Mouse (Mus musculus) brain, embryonic 14.5 days (tissue): ENCODE data around the gene Tmem156. TPM values are rescaled to one million over a fixed set of nuclear protein-coding genes. Genes with fewer than 3 reads are reported as not detected.

Source experiments
- DNase-seq: peaks from one replicate; pipeline ENCODE4 v3.0.0-alpha.2; 2011; ENCODE audit warnings: low read depth
- CTCF ChIP-seq: fragments of 200-500 bp; IDR thresholded peaks from 2 replicates; pipeline ENCODE4 v1.5.1; 2012; ENCODE audit warnings: inconsistent platforms, mild to moderate bottlenecking, moderate library complexity, borderline replicate concordance; ENCODE audit not compliant: insufficient read depth, insufficient read length; ENCODE audit errors: extremely low read depth
- POLR2A ChIP-seq: fragments of 200-500 bp; IDR thresholded peaks from 2 replicates; pipeline ENCODE4 v1.6.1; 2012; ENCODE audit warnings: mild to moderate bottlenecking, inconsistent platforms, borderline replicate concordance; ENCODE audit not compliant: poor library complexity, insufficient read depth, insufficient read length, severe bottlenecking; ENCODE audit errors: extremely low read depth
- polyA plus RNA-seq: library from polyadenylated mRNA; depleted of rRNA; stranded (reverse); fragments of >200 nt; gene quantifications from 2 replicates; pipeline ENCODE4 v1.2.3, GENCODE M21; 2012

The Tmem156 gene
- polyA plus RNA-seq, 1 experiment: 0.11 TPM

DNA sequence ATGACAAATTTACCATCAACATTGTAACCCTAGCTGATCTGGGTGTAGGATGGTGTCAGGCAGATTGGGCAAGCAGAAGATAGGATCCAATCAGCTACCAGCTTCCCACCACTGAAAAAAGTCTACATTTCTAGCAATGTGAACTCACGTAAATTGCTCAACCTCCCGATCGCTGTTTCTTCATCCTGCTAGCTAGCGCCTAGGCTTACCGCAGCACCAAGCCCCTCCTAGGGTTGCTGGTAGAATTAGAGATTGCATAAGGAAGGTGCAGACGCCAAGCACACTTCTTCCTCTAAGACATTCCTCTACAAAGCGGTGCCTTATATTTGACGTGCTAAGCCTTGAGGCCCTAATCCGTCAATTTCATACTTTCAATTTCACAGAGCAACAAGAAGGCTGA is 53.6 kb downstream of the Tmem156 start:
- peak; percentile 60 for DNase-seq
- no peak for TF ChIP-seq POLR2A
- no peak for TF ChIP-seq CTCF

DNA sequence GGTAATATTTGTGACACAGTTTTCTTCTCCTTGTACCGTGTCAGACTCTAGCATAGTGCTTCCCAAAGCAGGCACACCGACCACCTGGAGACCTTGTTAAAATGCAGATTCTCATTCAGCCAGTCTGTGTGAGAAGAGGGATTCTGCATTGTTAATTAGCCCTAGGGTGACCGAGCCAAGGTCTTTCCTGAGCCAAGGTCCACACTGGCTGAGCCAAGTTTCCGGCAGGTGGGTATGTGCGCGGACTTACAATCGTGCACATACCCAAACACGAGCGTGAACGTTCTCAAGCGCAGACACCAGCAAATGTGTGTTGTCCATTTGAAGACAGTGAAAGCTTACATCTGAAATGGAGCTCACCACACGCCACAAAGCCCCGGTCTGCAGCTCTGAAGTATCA is 55.3 kb downstream of the Tmem156 start:
- peak; percentile 87 for DNase-seq
- TF ChIP-seq POLR2A (no peak), CTCF (no peak)

GRCm38 (mm10) chr5:65028019-65028418 is 63.9 kb downstream of the Tmem156 start:
- peak; percentile 81 for DNase-seq
- TF ChIP-seq POLR2A (no peak), CTCF (no peak)

DNA sequence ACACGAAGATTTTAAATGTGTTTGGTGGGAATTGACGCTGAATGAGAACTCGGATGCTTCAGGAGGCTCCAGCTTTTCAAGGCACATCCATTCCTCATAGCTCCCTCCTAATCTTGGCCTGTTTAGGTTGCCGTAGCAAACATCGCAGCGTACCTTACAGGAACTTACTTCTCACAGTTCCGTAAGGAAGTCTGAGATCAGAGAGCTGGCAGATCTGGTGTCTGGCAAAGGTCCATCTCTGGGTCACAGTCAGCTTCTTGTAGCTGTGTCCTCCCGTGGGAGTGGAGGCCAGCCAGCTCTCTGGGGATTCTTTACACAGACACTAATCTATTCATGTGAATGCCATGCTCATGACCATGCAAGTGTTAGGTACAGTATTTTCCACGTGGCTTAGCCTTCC is 65.2 kb downstream of the Tmem156 start:
- TF ChIP-seq CTCF (no peak), POLR2A (no peak)
- DNase-seq: peak; percentile 62

DNA sequence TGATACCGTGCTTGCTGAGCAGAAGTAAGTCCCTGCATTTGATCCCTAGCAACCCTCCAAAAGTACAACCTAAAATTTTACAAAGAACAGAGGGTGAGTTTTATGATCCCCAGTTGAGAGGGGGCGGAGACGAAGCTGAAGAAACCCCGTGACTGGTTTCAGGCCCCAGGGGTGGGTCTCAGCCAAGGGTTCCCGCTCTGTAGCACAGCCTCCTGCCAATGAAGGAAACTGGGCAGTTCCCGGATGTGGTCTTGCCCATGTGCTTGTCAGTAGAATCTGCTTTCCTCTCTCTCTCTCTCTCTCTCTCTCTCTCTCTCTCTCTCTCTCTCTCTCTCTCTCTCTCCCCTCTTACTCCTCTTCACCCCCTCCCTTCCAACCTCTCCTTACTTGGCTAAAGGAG is 66.0 kb downstream of the Tmem156 start:
- no peak for DNase-seq
- TF ChIP-seq POLR2A: no peak
- no peak for TF ChIP-seq CTCF

GRCm38 (mm10) chr5:65024641-65025040 is 67.3 kb downstream of the Tmem156 start:
- no peak for DNase-seq
- TF ChIP-seq POLR2A (no peak), CTCF (no peak)

GRCm38 (mm10) chr5:65022006-65022405 is 69.9 kb downstream of the Tmem156 start:
- no peak for DNase-seq
- TF ChIP-seq CTCF: no peak
- TF ChIP-seq POLR2A: no peak

DNA sequence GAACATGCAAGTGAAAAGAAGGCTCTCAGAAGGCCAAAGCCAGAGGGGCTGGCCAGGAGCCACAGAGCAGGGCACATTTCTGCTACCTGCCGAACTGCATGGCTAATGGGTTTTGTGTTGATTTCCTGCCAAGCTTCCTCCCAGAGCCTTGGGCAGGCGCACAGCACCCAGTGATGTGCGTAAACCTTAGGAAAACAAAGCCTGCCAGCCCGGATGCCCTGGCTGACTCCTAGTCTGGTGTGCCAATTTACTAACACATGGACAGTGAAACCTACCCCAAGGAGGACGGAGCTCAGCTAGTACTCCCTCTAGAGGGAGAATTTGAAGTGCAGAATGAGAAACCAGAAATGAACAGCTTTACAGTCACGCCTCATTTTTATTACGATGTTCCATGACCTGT is 72.1 kb downstream of the Tmem156 start:
- no peak for TF ChIP-seq POLR2A
- TF ChIP-seq CTCF: peak; percentile 27; the same call in 1 of the 2 replicates
- DNase-seq: peak; percentile 88

GRCm38 (mm10) chr5:65019109-65019508 is 72.8 kb downstream of the Tmem156 start:
- TF ChIP-seq CTCF: no peak
- TF ChIP-seq POLR2A: no peak
- DNase-seq: no peak

DNA sequence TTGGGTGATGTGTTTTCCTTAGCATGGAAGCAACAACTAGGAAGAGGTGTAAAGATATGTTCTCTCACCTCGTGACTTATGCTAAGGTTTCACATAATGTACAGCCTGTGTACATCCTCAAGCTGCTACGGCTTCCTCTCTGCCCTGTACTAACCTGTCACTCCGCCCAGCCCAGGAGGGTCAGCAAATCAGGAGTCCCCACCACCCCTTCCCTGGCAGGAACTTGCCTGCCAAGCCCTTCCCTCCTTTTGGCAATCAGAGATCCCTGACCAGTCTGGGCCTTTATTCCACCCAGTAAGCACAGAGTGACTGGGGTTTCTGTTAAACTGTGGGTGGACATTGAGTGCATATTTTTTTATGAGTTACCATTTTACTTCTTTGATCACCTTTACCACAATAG is 76.4 kb downstream of the Tmem156 start:
- DNase-seq: no peak
- TF ChIP-seq POLR2A: no peak
- no peak for TF ChIP-seq CTCF

DNA sequence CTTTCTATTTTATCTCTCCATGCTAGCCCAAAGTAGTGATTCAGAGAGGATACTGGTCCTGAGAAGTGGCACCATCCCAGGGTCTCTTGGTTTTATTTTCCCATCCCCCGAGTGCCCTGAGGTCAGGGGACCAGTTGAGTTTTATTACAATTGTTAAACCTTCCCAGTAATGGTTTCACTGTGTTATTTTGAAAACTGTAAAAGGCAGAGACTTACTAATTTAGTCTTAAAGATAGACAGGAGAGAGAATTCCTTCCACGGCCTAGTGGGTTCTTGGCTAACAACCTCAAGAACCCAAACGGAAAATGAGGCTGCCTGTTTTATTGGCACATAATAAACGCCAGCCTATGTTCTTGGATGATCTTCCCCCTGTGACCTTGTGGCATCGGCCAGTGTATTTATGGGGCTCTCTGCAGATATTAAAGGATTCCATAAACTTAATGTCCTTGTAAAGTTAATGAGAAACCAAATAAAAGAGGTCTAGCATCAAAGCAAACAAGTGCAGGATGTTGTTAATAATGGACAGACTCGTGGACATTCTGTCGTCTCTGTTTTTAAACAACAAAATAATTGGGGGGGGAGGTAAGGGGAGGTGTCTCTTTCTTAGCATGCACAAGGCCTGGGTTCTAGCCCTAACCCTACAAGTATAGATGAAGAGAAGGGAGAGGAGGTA is 79.9 kb downstream of the Tmem156 start:
- no peak for DNase-seq
- TF ChIP-seq POLR2A (no peak), CTCF (no peak)

- DNase-seq: peak; percentile 67
- no peak for TF ChIP-seq POLR2A
- peak; percentile 2; the same call in 1 of the 2 replicates for TF ChIP-seq CTCF
Observed at GRCm38 (mm10) chr5:65006011-65006491, 85.9 kb downstream of the Tmem156 start.
